Mouse (Mus musculus) limb, embryonic 11.5 days (tissue): ENCODE results near the gene Gpx2. TPM values are rescaled to one million over a fixed set of nuclear protein-coding genes. Genes with fewer than 3 reads are reported as not detected.

Experiments used
- ATAC-seq: fragments of 200-750 bp; cut with Nextera tagmentation; 2 replicates; pipeline ENCODE4 v1.8.0; 2017; ENCODE audit warnings: low read depth; ENCODE audit not compliant: insufficient number of reproducible peaks, low FRiP score, low TSS enrichment
- DNase-seq: peaks from one replicate; pipeline ENCODE4 v3.0.0-alpha.2; 2015; ENCODE audit warnings: low spot score
- H3K27ac ChIP-seq: fragments of 300-500 bp; sonication (generic); replicated peaks from 2 replicates; pipeline ENCODE4 v1.5.1; 2014; ENCODE audit warnings: low read depth, mild to moderate bottlenecking, low read length
- H3K27me3 ChIP-seq: fragments of 300-500 bp; sonication (generic); 2 replicates; pipeline ENCODE4 v1.6.1; 2014; ENCODE audit warnings: mild to moderate bottlenecking, low read length, mixed read lengths; ENCODE audit not compliant: control insufficient read depth, insufficient read depth
- H3K36me3 ChIP-seq: fragments of 300-500 bp; sonication (generic); 2 replicates; pipeline ENCODE4 v1.6.1; 2014; ENCODE audit warnings: mild to moderate bottlenecking, low read length, moderate library complexity, mixed read lengths; ENCODE audit not compliant: control insufficient read depth, insufficient read depth
- H3K4me1 ChIP-seq: fragments of 300-500 bp; sonication (generic); 2 replicates; pipeline ENCODE4 v1.6.1; 2014; ENCODE audit warnings: low read length, mixed read lengths; ENCODE audit not compliant: control insufficient read depth, insufficient read depth
- H3K4me2 ChIP-seq: fragments of 300-500 bp; sonication (generic); 2 replicates; pipeline ENCODE4 v1.6.1; 2014; ENCODE audit warnings: low read depth, mild to moderate bottlenecking, moderate library complexity; ENCODE audit not compliant: severe bottlenecking
- H3K4me3 ChIP-seq: fragments of 300-500 bp; sonication (generic); 2 replicates; pipeline ENCODE4 v1.5.1; 2014; ENCODE audit warnings: low read depth, low read length
- H3K9ac ChIP-seq: fragments of 300-500 bp; sonication (generic); 2 replicates; pipeline ENCODE4 v1.6.1; 2014; ENCODE audit warnings: mild to moderate bottlenecking, low read length
- H3K9me3 ChIP-seq: fragments of 300-500 bp; sonication (generic); 2 replicates; pipeline ENCODE4 v1.6.1; 2016; ENCODE audit warnings: low read length; ENCODE audit not compliant: control insufficient read depth
- WGBS: fragments of 180-500 bp; shearing (Covaris S2); extraction: QIAGEN DNeasy Blood & Tissue Kit; methylation state at CpG from one replicate; pipeline ENCODE4 v1.1.7; 2014; 5-methylcytosine and 5-hydroxymethylcytosine counted together
- polyA plus RNA-seq: library from polyadenylated mRNA; unstranded; fragments of >200 nt; fragmentation: Nextera tagmentation; extraction: Ambion mirVana; gene quantifications from 2 replicates; pipeline ENCODE4 v1.2.1, GENCODE M21; 2014

The Gpx2 gene
- polyA plus RNA-seq, 1 experiment from 2014 or later, result 5.2 TPM

GRCm38 (mm10) chr12:76822651-76823041 is 27.3 kb upstream of the Gpx2 start, which contains the start of gene Rab15:
Gene Rab15 (minus strand): TSS chr12:76822908.
- no peak within 1 kb of the TSS for H3K27ac ChIP-seq
- H3K9me3 ChIP-seq, result no peaks in the 10 kb centered on the region
- H3K36me3 ChIP-seq, result no peaks in the 10 kb centered on the region
- 2% methylated on average over 15 of the region's 17 CpGs for WGBS
- peaks cover 20% of the 10 kb centered on the region for H3K27me3 ChIP-seq
- peak; percentile 37 for ATAC-seq
- peak within 1 kb of the TSS; percentile 46 for H3K4me3 ChIP-seq
- peak; percentile 41 for DNase-seq
- H3K4me1 ChIP-seq, result 0 out of 2 replicates have a peak, but pooled peaks cover 3% of the 10 kb centered on the region
- H3K9ac ChIP-seq, result peak within 1 kb of the TSS; percentile 55
- peak within 1 kb of the TSS; percentile 97 for H3K4me2 ChIP-seq

GRCm38 (mm10) chr12:76822002-76822650 is 26.8 kb upstream of the Gpx2 start:
- peak overlapping the region; percentile 97 for H3K4me2 ChIP-seq
- H3K4me3 ChIP-seq, result peak overlapping the region; percentile 46
- peaks cover 20% of the 10 kb centered on the region for H3K27me3 ChIP-seq
- no peaks in the 10 kb centered on the region for H3K36me3 ChIP-seq
- ATAC-seq (peak; percentile 60), DNase-seq (peak; percentile 65)
- WGBS, result 1% methylated on average over 28 of the region's 66 CpGs
- H3K27ac ChIP-seq, result no peak overlapping the region
- H3K9ac ChIP-seq, result peak overlapping the region; percentile 55
- H3K4me1 ChIP-seq, result 0 out of 2 replicates have a peak, but pooled peaks cover 3% of the 10 kb centered on the region
- no peaks in the 10 kb centered on the region for H3K9me3 ChIP-seq

GRCm38 (mm10) chr12:76820615-76821014 is 25.3 kb upstream of the Gpx2 start:
- Histone ChIP-seq H3K4me2 (no peak overlapping the region), H3K27ac (no peak overlapping the region; the same call in 1 of the 2 replicates), H3K4me1 (0 out of 2 replicates have a peak, but pooled peaks cover 3% of the 10 kb centered on the region), H3K9ac (no peak overlapping the region), H3K27me3 (peaks cover 20% of the 10 kb centered on the region), H3K36me3 (no peaks in the 10 kb centered on the region), H3K4me3 (no peak overlapping the region), H3K9me3 (no peaks in the 10 kb centered on the region)
- DNase-seq, result no peak
- ATAC-seq, result no peak
- WGBS, result 52% methylated on average over 4 of the region's 4 CpGs

- Histone ChIP-seq H3K4me1 (0 out of 2 replicates have a peak, but pooled peaks cover 3% of the 10 kb centered on the region), H3K4me2 (no peak overlapping the region), H3K27me3 (peaks cover 20% of the 10 kb centered on the region), H3K9me3 (no peaks in the 10 kb centered on the region), H3K9ac (no peak overlapping the region), H3K36me3 (no peaks in the 10 kb centered on the region), H3K27ac (no peak overlapping the region), H3K4me3 (no peak overlapping the region)
- 80% methylated on average over 6 of the region's 6 CpGs for WGBS
- DNase-seq (no peak), ATAC-seq (no peak)
Observed at GRCm38 (mm10) chr12:76819816-76820215, 24.5 kb upstream of the Gpx2 start.

- Histone ChIP-seq H3K27me3 (peaks cover 15% of the 10 kb centered on the region), H3K4me3 (no peak overlapping the region)
Observed at GRCm38 (mm10) chr12:76818908-76819307, 23.6 kb upstream of the Gpx2 start.

GRCm38 (mm10) chr12:76818120-76818519 is 22.8 kb upstream of the Gpx2 start:
- ATAC-seq, result no peak
- Histone ChIP-seq H3K9ac (no peak overlapping the region), H3K27ac (no peak overlapping the region), H3K9me3 (no peaks in the 10 kb centered on the region), H3K36me3 (no peaks in the 10 kb centered on the region), H3K27me3 (peaks cover 15% of the 10 kb centered on the region), H3K4me1 (0 out of 2 replicates have a peak, but pooled peaks cover 3% of the 10 kb centered on the region), H3K4me3 (no peak overlapping the region), H3K4me2 (no peak overlapping the region)
- WGBS, result 58% methylated on average over 4 of the region's 4 CpGs
- DNase-seq, result peak; percentile 28

More at GRCm38 (mm10) chr12:76818908-76819307, 23.6 kb upstream of the Gpx2 start:
- ATAC-seq (no peak), DNase-seq (no peak)
- Histone ChIP-seq H3K4me2 (no peak overlapping the region), H3K27ac (no peak overlapping the region), H3K9ac (no peak overlapping the region), H3K36me3 (no peaks in the 10 kb centered on the region), H3K4me1 (0 out of 2 replicates have a peak, but pooled peaks cover 3% of the 10 kb centered on the region), H3K9me3 (no peaks in the 10 kb centered on the region)
- WGBS, result 87% methylated on average over 9 of the region's 9 CpGs

- H3K4me2 ChIP-seq, result no peak overlapping the region
- ATAC-seq (no peak), DNase-seq (no peak)
- 0 out of 2 replicates have a peak, but pooled peaks cover 3% of the 10 kb centered on the region for H3K4me1 ChIP-seq
- H3K9me3 ChIP-seq, result no peaks in the 10 kb centered on the region
- H3K27ac ChIP-seq, result no peak overlapping the region
- H3K27me3 ChIP-seq, result peaks cover 11% of the 10 kb centered on the region
- H3K4me3 ChIP-seq, result no peak overlapping the region
- no peak overlapping the region for H3K9ac ChIP-seq
- no peaks in the 10 kb centered on the region for H3K36me3 ChIP-seq
- WGBS, result 50% methylated on average over 4 of the region's 4 CpGs
Observed at GRCm38 (mm10) chr12:76817176-76817575, 21.8 kb upstream of the Gpx2 start.

GRCm38 (mm10) chr12:76816720-76817119 is 21.4 kb upstream of the Gpx2 start:
- Histone ChIP-seq H3K36me3 (no peaks in the 10 kb centered on the region), H3K9me3 (no peaks in the 10 kb centered on the region), H3K27me3 (peaks cover 9% of the 10 kb centered on the region), H3K9ac (no peak overlapping the region), H3K4me2 (no peak overlapping the region), H3K27ac (no peak overlapping the region), H3K4me3 (no peak overlapping the region), H3K4me1 (0 out of 2 replicates have a peak, but pooled peaks cover 3% of the 10 kb centered on the region)
- DNase-seq (no peak), ATAC-seq (no peak)
- WGBS, result 36% methylated on average over 4 of the region's 4 CpGs
